Mouse (Mus musculus) neural tube, embryonic 15.5 days (tissue): ENCODE measurements around the gene Btbd18. TPM values are rescaled to one million over a fixed set of nuclear protein-coding genes. Genes with fewer than 3 reads are reported as not detected.
"Not testable (repeated sequence)": the region's sequence is repeated elsewhere in the genome, so short reads cannot be mapped to it uniquely, and the experiment has no call there.

Experiments
- ATAC-seq: fragments of 200-750 bp; cut with Nextera tagmentation; 2 replicates; pipeline ENCODE4 v1.8.0; 2017; ENCODE audit warnings: mild to moderate bottlenecking, moderate TSS enrichment, moderate library complexity; ENCODE audit not compliant: low FRiP score
- H3K27ac ChIP-seq: fragments of 300-500 bp; sonication (generic); replicated peaks from 2 replicates; pipeline ENCODE4 v1.5.1; 2015; ENCODE audit warnings: mild to moderate bottlenecking, inconsistent platforms
- H3K27me3 ChIP-seq: fragments of 300-500 bp; sonication (generic); replicated peaks from 2 replicates; pipeline ENCODE4 v1.6.1; 2015; ENCODE audit warnings: inconsistent platforms
- H3K36me3 ChIP-seq: fragments of 300-500 bp; sonication (generic); 2 replicates; pipeline ENCODE4 v1.6.1; 2015; ENCODE audit warnings: inconsistent platforms
- H3K4me1 ChIP-seq: fragments of 300-500 bp; sonication (generic); 2 replicates; pipeline ENCODE4 v1.6.1; 2015; ENCODE audit warnings: inconsistent platforms
- H3K4me2 ChIP-seq: fragments of 300-500 bp; sonication (generic); 2 replicates; pipeline ENCODE4 v1.6.1; 2015; ENCODE audit warnings: inconsistent platforms, mild to moderate bottlenecking, moderate library complexity
- H3K4me3 ChIP-seq: fragments of 300-500 bp; sonication (generic); replicated peaks from 2 replicates; pipeline ENCODE4 v1.5.1; 2015; ENCODE audit warnings: mild to moderate bottlenecking, inconsistent platforms
- H3K9ac ChIP-seq: fragments of 300-500 bp; sonication (generic); replicated peaks from 2 replicates; pipeline ENCODE4 v1.6.1; 2015; ENCODE audit warnings: mild to moderate bottlenecking, inconsistent platforms
- H3K9me3 ChIP-seq: fragments of 300-500 bp; sonication (generic); replicated peaks from 2 replicates; pipeline ENCODE4 v1.6.1; 2016; ENCODE audit warnings: inconsistent platforms
- WGBS: fragments of 180-500 bp; shearing (Covaris S2); methylation state at CpG from one replicate; pipeline ENCODE4 v1.1.7; 2015; ENCODE audit warnings: mixed read lengths; 5-methylcytosine and 5-hydroxymethylcytosine counted together
- polyA plus RNA-seq: library from polyadenylated mRNA; unstranded; fragments of >200 nt; fragmentation: Nextera tagmentation; extraction: Ambion mirVana; gene quantifications from 2 replicates; pipeline ENCODE4 v1.2.1, GENCODE M21; 2015

The Btbd18 gene
- polyA plus RNA-seq, 1 experiment from 2014 or later: 0.28 TPM

GRCm38 (mm10) chr2:84649674-84650073 is 9.2 kb upstream of the Btbd18 start:
- peak overlapping the region; percentile 66 for H3K4me3 ChIP-seq
- WGBS: under 1% methylated on average over 10 of the region's 10 CpGs
- no peak for ATAC-seq

GRCm38 (mm10) chr2:84650464-84651195 is 8.2 kb upstream of the Btbd18 start, which contains the start of gene Ctnnd1:
Gene Ctnnd1, minus strand, starts transcription at chr2:84650765.
- 0% methylated on average over 15 of the region's 15 CpGs for WGBS
- H3K4me2 ChIP-seq: peak within 1 kb of the TSS; percentile 82
- H3K4me1 ChIP-seq: peaks cover 15% of the 10 kb centered on the region
- peak within 1 kb of the TSS; percentile 66 for H3K4me3 ChIP-seq
- no peaks in the 10 kb centered on the region for H3K27me3 ChIP-seq
- H3K9me3 ChIP-seq: no peaks in the 10 kb centered on the region
- peak within 1 kb of the TSS; percentile 93 for H3K27ac ChIP-seq
- no peaks in the 10 kb centered on the region for H3K36me3 ChIP-seq
- peak; percentile 97 for ATAC-seq
- H3K9ac ChIP-seq: peak within 1 kb of the TSS; percentile 72

More at GRCm38 (mm10) chr2:84649674-84650073, 9.2 kb upstream of the Btbd18 start:
- Histone ChIP-seq H3K9me3 (no peaks in the 10 kb centered on the region), H3K9ac (peak overlapping the region; percentile 72), H3K27me3 (no peaks in the 10 kb centered on the region), H3K4me2 (peak overlapping the region; percentile 82), H3K27ac (peak overlapping the region; percentile 93; the same call in 1 of the 2 replicates), H3K4me1 (peaks cover 15% of the 10 kb centered on the region), H3K36me3 (no peaks in the 10 kb centered on the region)

- Histone ChIP-seq H3K9me3 (no peaks in the 10 kb centered on the region), H3K36me3 (no peaks in the 10 kb centered on the region), H3K4me1 (no peaks in the 10 kb centered on the region), H3K27me3 (no peaks in the 10 kb centered on the region), H3K4me2 (no peak overlapping the region), H3K4me3 (no peak overlapping the region), H3K27ac (no peak overlapping the region), H3K9ac (no peak overlapping the region)
- no peak for ATAC-seq
Measured at GRCm38 (mm10) chr2:84653354-84653753, 5.5 kb upstream of the Btbd18 start.

- Histone ChIP-seq H3K9ac (no peak overlapping the region), H3K4me2 (no peak overlapping the region), H3K27ac (no peak overlapping the region), H3K4me1 (no peaks in the 10 kb centered on the region), H3K9me3 (no peaks in the 10 kb centered on the region), H3K36me3 (no peaks in the 10 kb centered on the region), H3K27me3 (no peaks in the 10 kb centered on the region), H3K4me3 (no peak overlapping the region)
- no peak for ATAC-seq
- 71% methylated on average over 1 of the region's 1 CpGs for WGBS
Measured at GRCm38 (mm10) chr2:84655864-84656263, 3.0 kb upstream of the Btbd18 start.

DNA sequence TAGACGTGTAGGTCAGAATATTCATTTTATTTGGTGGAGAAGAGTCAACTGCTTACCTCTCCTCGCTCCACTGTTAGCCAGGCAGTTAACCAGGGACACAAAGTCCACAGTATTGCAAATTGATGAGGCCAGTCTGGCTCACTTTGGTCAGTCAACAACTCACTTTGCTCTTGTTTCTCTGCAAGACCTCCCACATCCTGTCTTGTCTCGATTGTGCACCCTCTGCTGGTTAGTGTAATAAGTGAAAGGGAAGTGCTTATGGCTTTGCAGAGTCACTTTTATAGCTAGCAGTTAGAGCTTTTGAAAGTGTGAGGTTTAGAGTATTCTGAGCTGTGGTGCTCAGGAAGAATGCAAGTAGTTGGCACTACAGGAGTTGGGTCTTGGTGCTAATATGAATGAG is 1.4 kb downstream of the Btbd18 start:
- WGBS: 70% methylated on average over 3 of the region's 3 CpGs
- no peaks in the 10 kb centered on the region for H3K4me1 ChIP-seq
- no peaks in the 10 kb centered on the region for H3K27me3 ChIP-seq
- no peak overlapping the region for H3K4me3 ChIP-seq
- no peak overlapping the region for H3K27ac ChIP-seq
- ATAC-seq: no peak
- no peaks in the 10 kb centered on the region for H3K36me3 ChIP-seq
- H3K9me3 ChIP-seq: no peaks in the 10 kb centered on the region
- H3K9ac ChIP-seq: no peak overlapping the region
- no peak overlapping the region for H3K4me2 ChIP-seq

DNA sequence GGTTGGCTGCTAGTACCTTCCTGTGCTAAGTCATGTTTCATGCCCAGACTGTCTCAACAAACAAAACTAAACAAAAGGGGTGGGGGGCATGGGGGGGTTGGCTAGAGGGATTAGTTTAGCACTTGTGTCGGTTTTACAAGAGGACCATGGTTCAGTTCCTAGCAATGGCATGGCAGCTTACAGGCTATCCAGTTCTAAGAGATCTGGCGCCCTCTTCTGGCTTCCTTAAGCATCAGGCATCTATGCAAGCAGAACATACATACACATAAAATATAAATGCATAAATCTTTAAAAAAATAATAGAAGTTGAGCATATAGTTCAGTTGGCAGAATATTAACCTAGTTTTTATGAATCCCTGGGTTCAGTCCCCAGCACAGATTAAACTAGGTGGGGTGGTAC is 4.0 kb downstream of the Btbd18 start:
- no peak for ATAC-seq
- H3K4me3 ChIP-seq: no peak overlapping the region
- H3K27me3 ChIP-seq: no peaks in the 10 kb centered on the region
- H3K27ac ChIP-seq: no peak overlapping the region
- no peak overlapping the region for H3K9ac ChIP-seq
- 21% methylated on average over 2 of the region's 2 CpGs for WGBS
- H3K36me3 ChIP-seq: no peaks in the 10 kb centered on the region
- no peak overlapping the region for H3K4me2 ChIP-seq
- H3K4me1 ChIP-seq: no peaks in the 10 kb centered on the region
- H3K9me3 ChIP-seq: no peaks in the 10 kb centered on the region

- Histone ChIP-seq H3K27me3 (no peaks in the 10 kb centered on the region), H3K9me3 (no peaks in the 10 kb centered on the region), H3K9ac (no peak overlapping the region), H3K27ac (no peak overlapping the region), H3K4me3 (no peak overlapping the region), H3K4me1 (peaks cover 15% of the 10 kb centered on the region), H3K4me2 (no peak overlapping the region), H3K36me3 (no peaks in the 10 kb centered on the region)
- no peak for ATAC-seq
- WGBS: 76% methylated on average over 12 of the region's 12 CpGs
Measured at GRCm38 (mm10) chr2:84666081-84666480, 7.2 kb downstream of the Btbd18 start.

DNA sequence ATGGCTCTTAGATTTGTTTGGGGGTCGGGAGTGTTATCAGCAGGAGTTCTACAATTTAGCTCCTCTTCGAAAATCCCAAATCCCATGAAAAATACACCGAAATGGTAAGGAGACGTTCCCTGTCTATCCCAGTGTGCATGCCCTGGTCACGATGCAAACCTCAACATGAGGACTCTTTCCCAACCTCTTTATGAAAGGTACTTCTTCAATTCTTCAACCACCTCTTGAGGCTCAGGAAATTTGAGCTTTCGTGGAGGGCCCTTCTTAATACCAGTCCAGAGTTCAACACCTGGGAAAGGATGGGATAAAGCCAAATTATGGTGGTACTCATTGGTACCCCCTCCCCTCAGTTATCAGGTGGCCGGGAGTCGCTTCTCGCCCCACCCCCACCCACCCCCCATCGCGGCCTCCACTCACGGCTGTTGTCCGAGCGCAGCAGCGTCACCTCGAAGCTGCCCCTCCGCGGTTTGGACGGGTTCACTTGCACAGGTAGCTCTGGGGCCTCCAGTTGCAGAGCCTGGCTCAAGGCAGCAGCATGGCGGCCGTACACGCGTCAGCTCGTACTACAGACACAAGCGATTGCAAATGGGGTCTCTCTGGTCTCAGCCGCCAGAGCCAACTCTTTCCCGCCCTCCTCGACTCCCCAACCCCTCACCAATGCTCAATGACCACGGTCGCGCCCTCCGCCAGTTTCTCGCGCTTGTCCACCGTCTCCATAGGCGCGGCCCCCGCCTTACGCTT is 11.1 kb downstream of the Btbd18 start:
- Histone ChIP-seq H3K9ac (peak overlapping the region; percentile 62), H3K27me3 (no peaks in the 10 kb centered on the region), H3K4me1 (peaks cover 19% of the 10 kb centered on the region), H3K36me3 (peaks cover 23% of the 10 kb centered on the region), H3K4me2 (peak overlapping the region; percentile 71), H3K27ac (peak overlapping the region; percentile 85), H3K9me3 (no peaks in the 10 kb centered on the region), H3K4me3 (peak overlapping the region; percentile 60)
- ATAC-seq: peak; percentile 81
- WGBS: 3% methylated on average over 35 of the region's 39 CpGs

DNA sequence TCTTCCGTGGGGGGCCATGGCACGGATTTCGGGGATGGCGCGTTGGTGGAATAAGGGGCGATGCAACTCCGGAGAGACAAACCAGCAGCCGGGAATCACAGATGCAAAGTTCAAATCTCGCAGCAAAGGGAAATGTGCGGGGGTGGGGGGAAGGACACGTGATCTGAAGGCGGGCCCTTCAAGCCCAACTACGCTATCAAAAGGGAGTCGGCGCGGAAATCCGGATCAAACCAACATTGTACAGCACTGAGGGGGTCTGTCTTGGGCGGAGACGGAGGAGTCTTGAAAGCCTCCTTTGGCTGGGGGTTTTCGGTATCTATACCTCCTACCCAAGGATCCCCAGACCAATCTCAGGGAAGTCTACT is 11.7 kb downstream of the Btbd18 start, which contains the start of gene Selenoh:
TSS of gene Selenoh (minus strand) at position 202 of the 365 bp plus-strand sequence.
- Histone ChIP-seq H3K9me3 (no peaks in the 10 kb centered on the region), H3K9ac (peak within 1 kb of the TSS; percentile 62), H3K27ac (peak within 1 kb of the TSS; percentile 85), H3K27me3 (no peaks in the 10 kb centered on the region), H3K4me1 (peaks cover 20% of the 10 kb centered on the region), H3K4me3 (peak within 1 kb of the TSS; percentile 60), H3K4me2 (peak within 1 kb of the TSS; percentile 71), H3K36me3 (peaks cover 29% of the 10 kb centered on the region)
- WGBS: under 1% methylated on average over 20 of the region's 20 CpGs
- peak; percentile 98 for ATAC-seq

GRCm38 (mm10) chr2:84671535-84671934 is 12.7 kb downstream of the Btbd18 start:
- not testable (repeated sequence) for ATAC-seq

DNA sequence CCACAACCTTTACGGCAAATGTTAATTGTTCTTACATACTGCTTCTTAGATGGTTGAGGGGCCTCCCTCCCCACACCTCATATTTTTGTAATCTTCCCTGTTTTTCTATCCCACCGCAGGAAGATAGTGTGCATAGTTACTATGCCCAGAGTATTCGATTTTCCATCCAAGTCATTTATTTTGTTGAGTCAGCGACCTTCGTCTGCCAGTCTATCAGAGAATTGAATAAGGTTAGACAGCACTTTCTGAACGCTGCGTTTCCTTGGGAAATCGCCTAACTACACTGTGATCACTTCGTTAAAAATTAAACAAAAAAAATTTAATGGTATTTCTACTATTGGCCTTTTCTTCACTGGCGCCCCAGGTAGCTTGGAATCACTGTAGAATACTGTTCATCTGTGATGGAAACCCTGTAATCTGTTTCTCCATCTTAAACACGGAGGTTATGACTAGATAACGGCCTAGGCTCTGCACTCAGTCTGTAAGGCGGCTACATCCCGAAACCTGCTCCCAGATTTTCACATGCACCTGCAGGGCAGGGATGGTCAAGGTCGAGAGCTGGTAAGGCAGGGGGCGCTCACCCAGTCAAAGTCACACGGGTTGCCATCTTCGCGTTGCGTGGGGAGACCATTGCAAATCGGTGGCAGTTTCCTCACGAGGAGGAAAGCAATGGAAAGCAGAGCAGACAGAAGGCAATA is 18.5 kb downstream of the Btbd18 start:
- 9% methylated on average over 22 of the region's 22 CpGs for WGBS
- peak; percentile 78 for ATAC-seq
- H3K9me3 ChIP-seq: no peaks in the 10 kb centered on the region

More at GRCm38 (mm10) chr2:84671535-84671934, 12.7 kb downstream of the Btbd18 start:
- H3K4me3 ChIP-seq, H3K9ac ChIP-seq, H3K27me3 ChIP-seq, H3K9me3 ChIP-seq, H3K27ac ChIP-seq: not testable (repeated sequence)
- 49% methylated on average over 4 of the region's 5 CpGs for WGBS
- peaks cover 38% of the 10 kb centered on the region for H3K36me3 ChIP-seq
- H3K4me1 ChIP-seq: peaks cover 30% of the 10 kb centered on the region
- H3K4me2 ChIP-seq: peak overlapping the region; percentile 71

More for the DNA sequence above, 18.5 kb downstream of the Btbd18 start:
- peak overlapping the region; percentile 77 for H3K4me3 ChIP-seq
- H3K27ac ChIP-seq: peak overlapping the region; percentile 87
- H3K4me2 ChIP-seq: peak overlapping the region; percentile 69
- peaks cover 31% of the 10 kb centered on the region for H3K4me1 ChIP-seq
- H3K9ac ChIP-seq: peak overlapping the region; percentile 72
- H3K27me3 ChIP-seq: no peaks in the 10 kb centered on the region
- H3K36me3 ChIP-seq: peaks cover 41% of the 10 kb centered on the region
